Mouse (Mus musculus): ENCODE data around the gene Kcnn3. TPM values are rescaled to one million over a fixed set of nuclear protein-coding genes. Genes with fewer than 3 reads are reported as not detected.

Kcnn3 gene
- total RNA-seq, 2 experiments from 2014 or later: 2.7 to 3.8 TPM

- no peak for DNase-seq (ENCODE audit: low spot score in 2 of 2)
These were observed 87.4 kb downstream of the Kcnn3 start for GRCm38 (mm10) chr3:89607327-89607726.

- no peak for DNase-seq (ENCODE audit: low spot score in 2 of 2)
These were observed 92.1 kb downstream of the Kcnn3 start for GRCm38 (mm10) chr3:89612048-89612447.

- peak; percentile 69 to 73 for DNase-seq (ENCODE audit: low spot score in 2 of 2)
These were observed 93.9 kb downstream of the Kcnn3 start for GRCm38 (mm10) chr3:89613526-89614523.

GRCm38 (mm10) chr3:89616861-89617260 is 96.9 kb downstream of the Kcnn3 start:
- no peak for DNase-seq (ENCODE audit: low spot score in 2 of 2)

- no peak for DNase-seq (ENCODE audit: low spot score in 2 of 2)
These were observed 97.4 kb downstream of the Kcnn3 start for GRCm38 (mm10) chr3:89617360-89617759.

GRCm38 (mm10) chr3:89622825-89623224 is 102.9 kb downstream of the Kcnn3 start:
- no peak for DNase-seq (ENCODE audit: low spot score in 2 of 2)

- DNase-seq (ENCODE audit: low spot score in 2 of 2): no peak
These were observed 103.6 kb downstream of the Kcnn3 start for GRCm38 (mm10) chr3:89623531-89623930.

GRCm38 (mm10) chr3:89624001-89624400 is 104.0 kb downstream of the Kcnn3 start:
- no peak for DNase-seq (ENCODE audit: low spot score in 2 of 2)

- DNase-seq (ENCODE audit: low spot score in 2 of 2): no peak
These were observed 105.0 kb downstream of the Kcnn3 start for GRCm38 (mm10) chr3:89624814-89625445.

- DNase-seq (ENCODE audit: low spot score in 2 of 2): no peak
These were observed 106.6 kb downstream of the Kcnn3 start for GRCm38 (mm10) chr3:89626556-89626955.

GRCm38 (mm10) chr3:89629811-89630210 is 109.8 kb downstream of the Kcnn3 start:
- DNase-seq (ENCODE audit: low spot score in 2 of 2): no peak

GRCm38 (mm10) chr3:89631750-89632149 is 111.8 kb downstream of the Kcnn3 start:
- DNase-seq (ENCODE audit: low spot score in 2 of 2): no peak

GRCm38 (mm10) chr3:89633531-89633930 is 113.6 kb downstream of the Kcnn3 start:
- DNase-seq (ENCODE audit: low spot score in 2 of 2): no peak

- DNase-seq (ENCODE audit: low spot score in 2 of 2): no peak
These were observed 114.0 kb downstream of the Kcnn3 start for GRCm38 (mm10) chr3:89633941-89634340.

GRCm38 (mm10) chr3:89640804-89641203 is 120.8 kb downstream of the Kcnn3 start:
- no peak for DNase-seq (ENCODE audit: low spot score in 2 of 2)

- no peak for DNase-seq (ENCODE audit: low spot score in 2 of 2)
These were observed 123.4 kb downstream of the Kcnn3 start for GRCm38 (mm10) chr3:89643391-89643790.

- DNase-seq (ENCODE audit: low spot score in 2 of 2): peak; percentile 46 to 75
These were observed 126.9 kb downstream of the Kcnn3 start for GRCm38 (mm10) chr3:89646813-89647255.

- DNase-seq (ENCODE audit: low spot score in 2 of 2): no peak
These were observed 127.4 kb downstream of the Kcnn3 start for GRCm38 (mm10) chr3:89647268-89647874.

GRCm38 (mm10) chr3:89649890-89650289 is 129.9 kb downstream of the Kcnn3 start:
- DNase-seq (ENCODE audit: low spot score in 2 of 2): no peak

- no peak for DNase-seq (ENCODE audit: low spot score in 2 of 2)
These were observed 133.4 kb downstream of the Kcnn3 start for GRCm38 (mm10) chr3:89653231-89653954.

GRCm38 (mm10) chr3:89657092-89657491 is 137.1 kb downstream of the Kcnn3 start:
- DNase-seq (ENCODE audit: low spot score in 2 of 2): no peak
